Mouse (Mus musculus) small intestine, adult 2 months (tissue): ENCODE results near the gene Gm20388.

Experiments
- CTCF ChIP-seq: fragments of 200-500 bp; IDR thresholded peaks from 2 replicates; pipeline ENCODE4 v1.5.1; 2012; ENCODE audit warnings: low read depth, mild to moderate bottlenecking, control low read depth, inconsistent platforms, low read length, moderate library complexity, mixed read lengths; ENCODE audit not compliant: insufficient replicate concordance, insufficient read length; ENCODE audit errors: extremely low read depth
- POLR2A ChIP-seq: fragments of 200-500 bp; IDR thresholded peaks from 2 replicates; pipeline ENCODE4 v1.6.1; 2012; ENCODE audit warnings: low read depth, mild to moderate bottlenecking, control low read depth, inconsistent platforms, low read length, moderate library complexity

DNA sequence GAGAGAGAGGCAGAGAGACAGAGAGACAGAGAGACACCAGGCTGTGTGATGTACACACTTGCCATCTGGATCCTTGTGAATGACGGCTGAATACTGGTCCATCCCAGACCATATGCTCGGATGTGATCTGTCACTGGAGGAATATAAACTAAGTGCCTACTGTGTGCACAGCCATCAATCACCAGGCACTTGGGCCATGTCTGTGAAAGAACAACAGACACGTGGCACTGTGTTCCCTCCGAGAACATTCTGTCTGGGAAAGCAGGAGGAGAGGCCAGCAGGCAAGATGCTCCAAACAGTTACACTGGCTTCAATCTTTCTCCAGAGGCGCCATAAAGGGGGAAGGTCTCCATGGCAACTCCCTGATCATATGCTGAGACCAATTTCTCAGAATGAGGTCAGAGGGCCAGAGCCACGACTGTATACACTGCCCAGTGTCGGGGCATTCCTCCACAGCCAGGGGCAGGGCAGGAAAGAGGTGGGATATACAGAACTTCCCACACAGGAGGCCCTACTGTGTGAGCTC is 269.9 kb downstream of the Gm20388 start:
- no peak for TF ChIP-seq CTCF
- TF ChIP-seq POLR2A, result no peak
